Mouse (Mus musculus) kidney, adult 2 months (tissue): ENCODE results near the gene Ets1.

ENCODE experiments used
- CTCF ChIP-seq: fragments of 200-500 bp; conservative IDR thresholded peaks from 2 replicates; pipeline ENCODE4 v1.5.1; 2011; ENCODE audit warnings: low read depth, mild to moderate bottlenecking, control low read depth, low read length, moderate library complexity, mixed read lengths; ENCODE audit not compliant: insufficient read depth, insufficient read length
- POLR2A ChIP-seq: fragments of 200-500 bp; IDR thresholded peaks from one replicate; pipeline ENCODE4 v1.6.1; 2011; ENCODE audit warnings: low read depth, low read length, control low read depth

DNA sequence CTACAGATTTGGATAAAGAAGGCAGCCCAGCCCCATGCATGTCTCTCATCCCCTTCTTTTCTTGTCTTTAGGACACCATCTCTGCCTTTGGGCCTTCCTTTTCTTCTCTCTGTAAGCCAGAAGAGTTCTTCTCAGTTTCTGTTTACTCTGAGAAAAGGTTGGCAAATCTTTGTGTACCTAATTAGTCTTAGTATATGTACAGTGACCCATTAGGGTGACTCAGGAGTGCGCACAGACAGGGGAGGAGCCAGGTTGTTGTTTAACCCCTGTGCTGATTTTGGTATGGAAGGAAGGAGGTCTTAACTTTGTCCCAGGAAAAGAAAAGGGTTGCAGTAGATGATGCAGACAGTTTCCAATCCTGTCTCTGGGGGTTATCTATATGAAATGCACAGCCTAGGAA, 86.2 kb downstream of the Ets1 start:
- no peak for TF ChIP-seq CTCF
- no peak for TF ChIP-seq POLR2A
